Mouse (Mus musculus) heart, embryonic 16.5 days (tissue): ENCODE results near the gene Rnf144b. TPM values are rescaled to one million over a fixed set of nuclear protein-coding genes. Genes with fewer than 3 reads are reported as not detected.

Experiments used
- ATAC-seq: fragments of 200-750 bp; cut with Nextera tagmentation; replicated peaks from 2 replicates; pipeline ENCODE4 v1.8.0; 2017; ENCODE audit warnings: moderate number of reproducible peaks; ENCODE audit not compliant: insufficient read depth, low FRiP score; ENCODE audit errors: extremely low read depth
- H3K27ac ChIP-seq: fragments of 300-500 bp; sonication (generic); 2 replicates; pipeline ENCODE4 v1.5.1; 2014; ENCODE audit warnings: mild to moderate bottlenecking, low read length, control low read depth, moderate library complexity
- H3K27me3 ChIP-seq: fragments of 300-500 bp; sonication (generic); 2 replicates; pipeline ENCODE4 v1.6.1; 2014; ENCODE audit warnings: low read length, mixed read lengths; ENCODE audit not compliant: control insufficient read depth, insufficient read depth
- H3K36me3 ChIP-seq: fragments of 300-500 bp; sonication (generic); 2 replicates; pipeline ENCODE4 v1.6.1; 2014; ENCODE audit not compliant: control insufficient read depth, insufficient read depth
- H3K4me1 ChIP-seq: fragments of 300-500 bp; sonication (generic); 2 replicates; pipeline ENCODE4 v1.6.1; 2014; ENCODE audit warnings: low read length, mixed read lengths; ENCODE audit not compliant: control insufficient read depth, insufficient read depth
- H3K4me2 ChIP-seq: fragments of 300-500 bp; sonication (generic); 2 replicates; pipeline ENCODE4 v1.6.1; 2014; ENCODE audit warnings: low read depth, mild to moderate bottlenecking, control low read depth, low read length
- H3K4me3 ChIP-seq: fragments of 300-500 bp; sonication (generic); 2 replicates; pipeline ENCODE4 v1.5.1; 2014; ENCODE audit warnings: mild to moderate bottlenecking, control low read depth, low read length
- H3K9ac ChIP-seq: fragments of 300-500 bp; sonication (generic); 2 replicates; pipeline ENCODE4 v1.6.1; 2014; ENCODE audit warnings: low read length, control low read depth
- H3K9me3 ChIP-seq: fragments of 300-500 bp; sonication (generic); replicated peaks from 2 replicates; pipeline ENCODE4 v1.6.1; 2016; ENCODE audit warnings: low read length; ENCODE audit not compliant: control insufficient read depth
- WGBS: fragments of 180-500 bp; shearing (Covaris S2); extraction: QIAGEN DNeasy Blood & Tissue Kit; methylation state at CpG from one replicate; pipeline ENCODE4 v1.1.7; 2014; 5-methylcytosine and 5-hydroxymethylcytosine counted together
- polyA plus RNA-seq: library from polyadenylated mRNA; unstranded; fragments of >200 nt; fragmentation: Nextera tagmentation; extraction: Ambion mirVana; gene quantifications from 2 replicates; pipeline ENCODE4 v1.2.1, GENCODE M21; 2015

The Rnf144b gene
- polyA plus RNA-seq, 1 experiment from 2014 or later = 1.5 TPM

DNA sequence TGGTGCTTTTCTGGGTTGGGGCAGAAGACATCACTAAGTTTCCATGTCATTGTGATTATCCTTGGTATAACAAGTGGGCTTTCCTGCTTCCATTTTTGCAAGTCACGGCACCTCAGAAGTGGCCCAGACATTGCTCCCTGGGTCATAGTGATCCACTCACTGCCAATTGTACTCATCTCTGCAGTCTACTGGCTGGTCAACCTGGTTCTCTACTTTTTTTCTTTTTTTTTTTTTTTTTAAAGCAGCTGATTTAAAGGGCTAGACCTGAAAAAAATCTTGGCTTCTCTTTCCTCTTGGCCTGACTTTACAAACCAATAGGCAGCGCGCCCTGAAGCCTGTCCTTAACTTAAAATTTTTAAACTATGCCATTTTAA is 102.9 kb downstream of the Rnf144b start:
- H3K36me3 ChIP-seq = no peaks in the 10 kb centered on the region
- no peak overlapping the region for H3K27ac ChIP-seq
- peaks cover 17% of the 10 kb centered on the region for H3K4me1 ChIP-seq
- ATAC-seq = no peak
- H3K4me3 ChIP-seq = no peak overlapping the region
- no peak overlapping the region for H3K4me2 ChIP-seq
- WGBS = 88% methylated on average over 3 of the region's 3 CpGs
- no peaks in the 10 kb centered on the region for H3K27me3 ChIP-seq
- H3K9me3 ChIP-seq = no peaks in the 10 kb centered on the region
- no peak overlapping the region for H3K9ac ChIP-seq

- 79% methylated on average over 9 of the region's 9 CpGs for WGBS
These were observed 103.3 kb downstream of the Rnf144b start for GRCm38 (mm10) chr13:47225802-47226201.

DNA sequence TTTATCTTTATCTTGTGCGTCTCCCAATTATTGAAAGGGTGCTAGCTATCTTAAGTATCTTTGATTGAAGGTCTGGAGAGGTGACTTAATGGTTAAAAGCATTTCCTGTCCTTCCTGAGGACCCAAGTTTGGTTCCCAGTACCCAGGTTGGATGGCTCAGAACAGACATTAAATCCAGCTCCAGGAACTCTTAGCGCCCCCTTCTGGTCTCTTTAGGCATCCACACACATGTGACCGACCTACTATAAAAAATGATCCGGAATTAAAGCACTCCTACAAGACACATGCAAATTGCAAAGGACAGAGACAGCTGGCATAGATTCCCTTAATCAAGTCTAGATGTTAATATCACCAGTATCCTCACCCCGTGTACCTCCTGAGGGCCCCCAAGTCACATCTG is 104.1 kb downstream of the Rnf144b start:
- no peak overlapping the region for H3K27ac ChIP-seq
- WGBS = 87% methylated on average over 5 of the region's 5 CpGs
- no peaks in the 10 kb centered on the region for H3K9me3 ChIP-seq
- no peak overlapping the region for H3K9ac ChIP-seq
- no peak overlapping the region for H3K4me3 ChIP-seq
- H3K36me3 ChIP-seq = no peaks in the 10 kb centered on the region
- no peak overlapping the region for H3K4me2 ChIP-seq
- H3K27me3 ChIP-seq = no peaks in the 10 kb centered on the region
- ATAC-seq = no peak
- peaks cover 17% of the 10 kb centered on the region for H3K4me1 ChIP-seq

More at GRCm38 (mm10) chr13:47225802-47226201, 103.3 kb downstream of the Rnf144b start:
- H3K27ac ChIP-seq = no peak overlapping the region
- H3K9me3 ChIP-seq = no peaks in the 10 kb centered on the region
- H3K9ac ChIP-seq = no peak overlapping the region
- H3K4me2 ChIP-seq = no peak overlapping the region
- H3K36me3 ChIP-seq = no peaks in the 10 kb centered on the region
- peaks cover 17% of the 10 kb centered on the region for H3K4me1 ChIP-seq
- ATAC-seq = no peak
- H3K27me3 ChIP-seq = no peaks in the 10 kb centered on the region
- no peak overlapping the region for H3K4me3 ChIP-seq

DNA sequence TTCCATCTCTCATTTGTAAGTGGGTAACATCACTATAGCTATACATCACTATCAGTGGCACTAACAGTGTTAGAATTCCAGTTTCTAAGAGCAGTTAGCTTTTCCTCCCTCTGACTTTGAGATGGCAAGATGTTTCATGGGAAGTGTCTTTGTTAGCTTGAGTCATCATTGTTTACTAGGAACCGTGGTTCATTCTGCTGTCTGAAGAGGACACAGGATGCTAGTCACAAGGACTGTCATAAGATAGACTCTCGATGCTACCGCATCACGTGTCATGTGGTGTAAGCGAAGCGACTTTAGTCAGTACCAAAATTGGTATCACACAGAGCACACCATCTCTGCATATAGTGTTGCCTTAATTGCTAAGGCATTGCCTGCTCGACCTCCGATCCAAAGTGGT is 105.7 kb downstream of the Rnf144b start:
- Histone ChIP-seq H3K9me3 (no peaks in the 10 kb centered on the region), H3K36me3 (no peaks in the 10 kb centered on the region), H3K9ac (no peak overlapping the region), H3K4me1 (peaks cover 17% of the 10 kb centered on the region), H3K27ac (no peak overlapping the region), H3K4me2 (no peak overlapping the region), H3K4me3 (no peak overlapping the region), H3K27me3 (no peaks in the 10 kb centered on the region)
- 85% methylated on average over 8 of the region's 8 CpGs for WGBS
- no peak for ATAC-seq

GRCm38 (mm10) chr13:47228626-47229190 is 106.3 kb downstream of the Rnf144b start:
- Histone ChIP-seq H3K9me3 (no peaks in the 10 kb centered on the region), H3K9ac (no peak overlapping the region), H3K27ac (no peak overlapping the region), H3K27me3 (no peaks in the 10 kb centered on the region), H3K4me3 (no peak overlapping the region), H3K4me1 (peaks cover 15% of the 10 kb centered on the region), H3K4me2 (no peak overlapping the region), H3K36me3 (no peaks in the 10 kb centered on the region)
- 65% methylated on average over 12 of the region's 12 CpGs for WGBS
- no peak for ATAC-seq

DNA sequence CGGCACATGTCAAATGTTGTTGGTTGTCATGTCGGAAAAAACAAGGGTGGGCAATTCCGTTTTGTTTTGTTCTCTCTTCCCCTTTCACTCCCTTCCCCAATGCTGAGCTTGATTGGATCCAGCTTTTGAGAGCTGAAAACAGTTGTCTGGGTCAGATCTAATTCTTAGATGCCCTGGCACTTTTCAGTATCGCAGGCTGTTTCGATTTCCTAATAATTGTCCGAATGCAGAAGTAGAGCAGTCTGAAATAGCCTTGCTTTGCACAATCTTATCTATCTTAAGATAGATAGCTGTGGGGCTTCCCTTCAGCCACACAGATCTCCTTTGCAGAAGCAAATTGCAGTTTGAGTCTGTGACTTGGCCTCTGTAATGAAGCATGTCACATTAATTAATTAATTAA is 109.7 kb downstream of the Rnf144b start:
- Histone ChIP-seq H3K27ac (no peak overlapping the region), H3K9me3 (no peaks in the 10 kb centered on the region), H3K27me3 (no peaks in the 10 kb centered on the region), H3K4me2 (no peak overlapping the region), H3K4me1 (peaks cover 3% of the 10 kb centered on the region; the same call in 1 of the 2 replicates), H3K9ac (no peak overlapping the region), H3K4me3 (no peak overlapping the region), H3K36me3 (no peaks in the 10 kb centered on the region)
- WGBS = 83% methylated on average over 6 of the region's 6 CpGs
- ATAC-seq = no peak

DNA sequence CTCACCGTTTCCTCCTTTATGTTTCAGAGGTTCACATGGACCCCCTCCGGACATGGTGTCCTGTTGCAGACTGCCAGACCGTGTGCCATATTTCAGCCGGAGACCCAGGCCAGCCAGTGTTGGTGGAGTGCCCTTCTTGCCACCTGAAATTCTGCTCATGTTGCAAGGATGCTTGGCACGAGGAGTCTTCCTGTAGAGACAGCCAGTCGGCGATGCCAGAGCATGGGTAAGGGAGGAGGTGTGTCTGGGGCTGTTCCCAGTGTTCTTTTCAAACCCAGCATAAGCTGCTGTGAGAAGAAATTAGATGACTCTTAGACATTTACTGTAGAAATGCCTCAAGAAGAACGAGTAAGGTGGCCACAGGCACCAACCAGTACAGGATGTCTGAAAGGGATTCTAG is 114.9 kb downstream of the Rnf144b start:
- H3K9me3 ChIP-seq = no peaks in the 10 kb centered on the region
- H3K27me3 ChIP-seq = no peaks in the 10 kb centered on the region
- H3K4me1 ChIP-seq = peaks cover 3% of the 10 kb centered on the region; the same call in 1 of the 2 replicates
- H3K36me3 ChIP-seq = no peaks in the 10 kb centered on the region
- ATAC-seq = no peak
- no peak overlapping the region for H3K4me3 ChIP-seq
- H3K27ac ChIP-seq = no peak overlapping the region
- no peak overlapping the region for H3K4me2 ChIP-seq
- H3K9ac ChIP-seq = no peak overlapping the region
- WGBS = 90% methylated on average over 8 of the region's 8 CpGs

DNA sequence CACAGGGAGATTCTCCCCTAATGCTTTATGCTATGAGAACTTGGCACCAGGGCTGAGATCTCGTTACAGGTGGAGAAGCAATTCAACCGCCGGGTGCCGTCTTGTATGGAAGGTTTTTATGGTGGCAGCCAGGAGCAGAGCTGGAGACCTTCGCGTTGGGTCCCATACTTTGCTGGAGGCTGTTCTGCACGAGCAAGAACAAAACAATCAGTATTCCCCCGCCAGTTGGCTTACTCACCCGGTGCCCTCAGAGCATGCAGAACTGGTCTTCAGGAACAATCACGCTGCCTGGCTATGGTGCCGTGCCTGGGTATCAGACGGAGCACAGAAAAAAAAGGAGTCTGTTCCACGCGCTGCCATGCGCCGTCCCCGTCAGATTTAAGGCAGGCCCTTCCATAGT is 115.7 kb downstream of the Rnf144b start:
- H3K36me3 ChIP-seq = peaks cover 2% of the 10 kb centered on the region; the same call in 1 of the 2 replicates
- WGBS = 88% methylated on average over 17 of the region's 17 CpGs
- no peak overlapping the region for H3K9ac ChIP-seq
- H3K9me3 ChIP-seq = no peaks in the 10 kb centered on the region
- ATAC-seq = no peak
- no peaks in the 10 kb centered on the region for H3K27me3 ChIP-seq
- no peak overlapping the region for H3K27ac ChIP-seq
- peaks cover 3% of the 10 kb centered on the region; the same call in 1 of the 2 replicates for H3K4me1 ChIP-seq
- H3K4me3 ChIP-seq = no peak overlapping the region
- H3K4me2 ChIP-seq = no peak overlapping the region

DNA sequence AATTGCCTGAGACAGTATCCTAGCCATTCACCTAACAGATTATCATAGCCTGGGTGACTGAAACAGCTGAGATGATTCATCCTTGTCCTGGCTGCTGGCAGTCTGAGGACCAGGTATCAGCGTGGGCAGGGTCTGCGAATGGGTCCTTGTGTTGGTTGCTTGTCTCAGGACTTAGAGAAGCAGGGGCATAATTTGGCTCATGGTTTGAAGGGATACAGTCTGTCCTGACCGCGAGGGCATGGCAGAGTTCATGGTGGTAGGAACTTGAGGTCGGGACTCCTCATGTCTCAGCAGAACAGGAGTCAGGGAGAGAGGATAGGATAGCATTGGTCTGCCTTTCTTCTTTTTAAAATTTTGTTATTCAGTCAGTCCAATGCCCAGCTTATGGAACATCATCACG is 121.1 kb downstream of the Rnf144b start:
- no peak overlapping the region for H3K27ac ChIP-seq
- no peak overlapping the region for H3K4me2 ChIP-seq
- H3K9me3 ChIP-seq = no peaks in the 10 kb centered on the region
- WGBS = 79% methylated on average over 6 of the region's 6 CpGs
- no peaks in the 10 kb centered on the region for H3K27me3 ChIP-seq
- no peak overlapping the region for H3K4me3 ChIP-seq
- H3K9ac ChIP-seq = no peak overlapping the region
- H3K36me3 ChIP-seq = peaks cover 6% of the 10 kb centered on the region; the same call in 1 of the 2 replicates
- peaks cover 21% of the 10 kb centered on the region for H3K4me1 ChIP-seq
- ATAC-seq = no peak
